Mouse (Mus musculus): ENCODE data around the gene Tekt4.

- no peak for TF ChIP-seq CTCF (IDR thresholded peaks at IDR 0.05; ENCODE audit: low read depth, low read length)
- TF ChIP-seq POLR2A (IDR thresholded peaks at IDR 0.05; ENCODE audit: extremely low read depth, insufficient read depth, low read length): no peak
Measured at GRCm38 (mm10) chr17:25411251-25411650, 43.2 kb upstream of the Tekt4 start.

Data from liver, adult 2 months (tissue).